In genomic region chr7:75852363-75852762, GRCm38 (mm10) we compare ENCODE assay signal across 8 mouse cellular contexts. TPM values are rescaled to one million over a fixed set of nuclear protein-coding genes. Genes with fewer than 3 reads are reported as not detected.
DNase-seq lines count a peak whose midpoint lies in the region; ATAC-seq and TF ChIP-seq lines count a peak whose summit lies in the region.

No protein-coding gene starts in this region.

- no peaks in the 10 kb centered on the region for H3K9me3 ChIP-seq in kidney, embryonic 14.5 days (ENCODE audit: control insufficient read depth, low read length)
- H3K9me3 ChIP-seq in forebrain, postnatal 0 days (ENCODE audit: low read length) = no peaks in the 10 kb centered on the region
- H3K9me3 ChIP-seq in midbrain, embryonic 15.5 days = no peaks in the 10 kb centered on the region

- H3K27me3 ChIP-seq in kidney, embryonic 14.5 days (ENCODE audit: control insufficient read depth, insufficient read depth, low read length) = no peaks in the 10 kb centered on the region
- H3K27me3 ChIP-seq in forebrain, postnatal 0 days (ENCODE audit: insufficient read depth, low read length) = no peaks in the 10 kb centered on the region
- H3K27me3 ChIP-seq in midbrain, embryonic 15.5 days (replicated peaks) = no peaks in the 10 kb centered on the region

- TF ChIP-seq CTCF in forebrain, postnatal 0 days (IDR thresholded peaks at IDR 0.05; ENCODE audit: low read depth) = no peak

- H3K4me1 ChIP-seq in kidney, embryonic 14.5 days (ENCODE audit: control insufficient read depth, insufficient read depth, low read length) = peaks cover 35% of the 10 kb centered on the region
- peaks cover 34% of the 10 kb centered on the region for H3K4me1 ChIP-seq in forebrain, postnatal 0 days (ENCODE audit: insufficient read depth)
- H3K4me1 ChIP-seq in midbrain, embryonic 15.5 days = peaks cover 71% of the 10 kb centered on the region

- no peak overlapping the region for H3K27ac ChIP-seq in kidney, embryonic 14.5 days (ENCODE audit: low read depth, low read length)
- H3K27ac ChIP-seq in forebrain, postnatal 0 days (ENCODE audit: low read depth, low read length) = no peak overlapping the region
- H3K27ac ChIP-seq in midbrain, embryonic 15.5 days = peak overlapping the region; percentile 72

- peak; percentile 30 for DNase-seq in kidney, adult 11 months
- DNase-seq in adrenal gland, adult 8-10 months = peak; percentile 71
- DNase-seq in forebrain, postnatal 0 days = peak; percentile 69
- DNase-seq in layer of hippocampus, postnatal 36 days = peak; percentile 52 to 56
- DNase-seq in spleen, postnatal 10 days (ENCODE audit: low spot score in 2 of 2) = no peak
- no peak for DNase-seq in spleen, postnatal 14 days (ENCODE audit: low spot score in 2 of 2)

- WGBS in kidney, embryonic 14.5 days = 73% methylated on average over 4 of the region's 4 CpGs
- 21% methylated on average over 4 of the region's 4 CpGs for WGBS in forebrain, postnatal 0 days
- WGBS in midbrain, embryonic 15.5 days = 32% methylated on average over 4 of the region's 4 CpGs

- ATAC-seq in kidney, embryonic 14.5 days (ENCODE audit: low FRiP score, low TSS enrichment) = no peak
- peak; percentile 14; the same call in 1 of the 2 replicates for ATAC-seq in forebrain, postnatal 0 days
- ATAC-seq in midbrain, embryonic 15.5 days (replicated peaks) = peak; percentile 19

- H3K36me3 ChIP-seq in kidney, embryonic 14.5 days (ENCODE audit: control insufficient read depth, insufficient read depth, low read length) = peaks cover 4% of the 10 kb centered on the region; the same call in 1 of the 2 replicates
- H3K36me3 ChIP-seq in forebrain, postnatal 0 days (ENCODE audit: insufficient read depth) = no peaks in the 10 kb centered on the region
- no peaks in the 10 kb centered on the region for H3K36me3 ChIP-seq in midbrain, embryonic 15.5 days (replicated peaks)

- no peak overlapping the region for H3K9ac ChIP-seq in kidney, embryonic 14.5 days (ENCODE audit: low read depth, low read length)
- 0 out of 2 replicates have a peak overlapping the region, but pooled peaks have one; percentile 6 for H3K9ac ChIP-seq in forebrain, postnatal 0 days
- no peak overlapping the region for H3K9ac ChIP-seq in midbrain, embryonic 15.5 days

- H3K4me3 ChIP-seq in kidney, embryonic 14.5 days (ENCODE audit: low read length) = no peak overlapping the region
- H3K4me3 ChIP-seq in forebrain, postnatal 0 days (ENCODE audit: low read depth, low read length) = no peak overlapping the region
- H3K4me3 ChIP-seq in midbrain, embryonic 15.5 days = no peak overlapping the region

- no peak overlapping the region for H3K4me2 ChIP-seq in kidney, embryonic 14.5 days (replicated peaks; ENCODE audit: low read depth, low read length)
- H3K4me2 ChIP-seq in forebrain, postnatal 0 days (ENCODE audit: low read depth) = 0 out of 2 replicates have a peak overlapping the region, but pooled peaks have one; percentile 2
- no peak overlapping the region for H3K4me2 ChIP-seq in midbrain, embryonic 15.5 days

RNA-seq across cellular contexts. Expression of gene Klhl25, which starts 4.3 kb away (rescaled TPM):
- 11.9 and 15.9 TPM in 2 replicates for polyA plus RNA-seq in kidney, embryonic 14.5 days (2014; fragmentation: Nextera tagmentation; extraction: Ambion mirVana)
- total RNA-seq in adrenal gland, adult 8-10 months (2022) = 10 to 100 TPM; 15.2 to 18.5 (median 17.5) TPM
- 37.0 and 41.2 TPM in 2 replicates for total RNA-seq in forebrain, postnatal 0 days (2014; rRNA removed)
- 16.6 and 18.5 TPM in 2 replicates for polyA plus RNA-seq in forebrain, postnatal 0 days (2015; fragmentation: Nextera tagmentation; extraction: Ambion mirVana)
- 10 to 100 TPM in 1 of 2 experiments, 1 to 10 TPM in 1; 8.5 to 10.0 TPM for total RNA-seq in layer of hippocampus, postnatal 36 days (2021)
- polyA plus RNA-seq in midbrain, embryonic 15.5 days (2015; fragmentation: Nextera tagmentation; extraction: Ambion mirVana) = 24.5 and 28.8 TPM in 2 replicates

Comparison
In these comparisons a context has a peak if more than half of its experiments do, and no peak if none do; other contexts are left out.
1. DNase-seq: peak in kidney, adult 11 months (single experiment), adrenal gland, adult 8-10 months (single experiment), forebrain, postnatal 0 days (single experiment) and layer of hippocampus, postnatal 36 days (2 of 2); none in spleen, postnatal 10 days (0 of 2) and spleen, postnatal 14 days (0 of 2).